Mouse (Mus musculus) left cerebral cortex, postnatal 25 days (tissue): ENCODE data around the gene Smyd3. TPM values are rescaled to one million over a fixed set of nuclear protein-coding genes. Genes with fewer than 3 reads are reported as not detected.
"Not testable (repeated sequence)": the region's sequence is repeated elsewhere in the genome, so short reads cannot be mapped to it uniquely, and the experiment has no call there.

Experiments
- DNase-seq, 2 experiments: peaks; one replicate each; pipeline ENCODE4 v3.0.0; 2022; ENCODE audit warnings: low spot score in 2 of 2, mixed read lengths in 1 of 2
- intact Hi-C: fragments of 180-260 bp; cut with DNase I; formaldehyde crosslinking; loops from one replicate; pipeline ENCODE4 v1.15.1; 2025
- total RNA-seq, 2 experiments: library from RNA; stranded (reverse); gene quantifications; 2 replicates each; pipeline ENCODE4 v1.2.3; 2021

Gene Smyd3
- total RNA-seq, 2 experiments from 2014 or later, result 22.1 to 23.6 TPM

- DNase-seq, result no peak
- intact Hi-C loops, result no loop called here
Measured at GRCm38 (mm10) chr1:179198517-179199200, 319.2 kb downstream of the Smyd3 start.

- DNase-seq, result no peak
- intact Hi-C loops, result no loop called here
Measured at GRCm38 (mm10) chr1:179197821-179198516, 319.9 kb downstream of the Smyd3 start.

- no peak for DNase-seq
- intact Hi-C loops, result no loop called here
Measured at GRCm38 (mm10) chr1:179197156-179197555, 320.7 kb downstream of the Smyd3 start.

DNA sequence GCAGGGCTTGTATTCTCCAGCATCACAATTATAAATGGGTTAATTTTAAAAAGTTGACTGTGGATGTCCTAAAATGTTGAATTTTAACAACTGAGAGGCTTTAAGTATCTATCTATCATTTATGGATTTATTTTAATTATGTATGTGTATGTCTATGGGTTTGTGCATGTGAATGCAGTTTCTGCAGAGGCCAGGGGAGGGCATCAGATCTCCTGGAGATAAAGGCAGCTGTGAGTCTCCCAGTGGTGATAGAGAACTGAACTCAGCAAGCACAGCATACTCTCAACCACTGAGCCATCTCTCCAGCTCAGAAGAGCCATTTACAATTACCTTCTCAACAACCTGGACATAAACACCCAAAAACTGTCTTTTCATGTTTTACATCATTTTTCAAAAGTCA lies 321.4 kb downstream of the Smyd3 start:
- intact Hi-C loops, result no loop called here
- DNase-seq, result no peak

GRCm38 (mm10) chr1:179192781-179193180 lies 325.1 kb downstream of the Smyd3 start:
- intact Hi-C loops, result no loop called here
- no peak for DNase-seq

GRCm38 (mm10) chr1:179190837-179191236 lies 327.0 kb downstream of the Smyd3 start:
- no peak for DNase-seq
- intact Hi-C loops, result no loop called here

DNA sequence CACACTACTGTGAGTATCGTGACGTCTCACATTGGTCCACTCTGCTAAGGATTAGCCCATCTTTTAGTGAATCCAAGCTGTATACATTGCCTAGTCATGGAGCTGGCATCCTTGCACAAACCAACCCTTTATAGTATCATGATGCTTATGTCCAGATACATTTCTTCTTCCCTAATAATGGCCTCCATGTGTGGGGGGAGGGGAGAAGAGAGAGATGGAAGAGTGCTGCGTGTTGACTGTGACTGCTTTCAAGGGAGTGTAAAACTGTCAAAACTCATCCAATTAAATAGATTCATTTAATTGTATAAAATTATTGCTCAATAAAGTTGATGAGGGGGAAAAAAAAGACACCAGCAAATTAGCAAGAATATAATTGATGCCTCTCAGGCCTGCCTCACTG lies 330.7 kb downstream of the Smyd3 start:
- intact Hi-C loops, result no loop called here
- no peak for DNase-seq

DNA sequence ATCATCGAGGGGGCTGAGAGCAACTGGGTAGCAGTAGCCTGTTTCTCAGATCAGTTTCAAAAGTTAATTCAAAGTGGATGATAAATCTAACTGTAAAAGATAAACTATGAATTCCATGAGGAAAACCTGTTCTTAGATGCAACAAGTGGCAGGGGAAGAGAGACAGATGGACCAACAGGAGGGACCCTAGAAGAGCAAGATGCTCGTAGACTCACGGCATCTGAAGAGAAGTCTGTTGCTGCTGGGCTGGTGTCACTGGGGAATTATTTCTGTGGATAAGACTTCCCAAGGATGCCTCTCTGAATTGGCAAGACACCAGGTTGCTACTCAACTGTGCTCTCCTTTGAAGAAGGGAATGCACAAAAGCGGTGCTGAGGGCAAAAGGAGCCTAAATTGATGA lies 333.2 kb downstream of the Smyd3 start:
- intact Hi-C loops, result no loop called here
- peak; percentile 17 to 39 for DNase-seq

DNA sequence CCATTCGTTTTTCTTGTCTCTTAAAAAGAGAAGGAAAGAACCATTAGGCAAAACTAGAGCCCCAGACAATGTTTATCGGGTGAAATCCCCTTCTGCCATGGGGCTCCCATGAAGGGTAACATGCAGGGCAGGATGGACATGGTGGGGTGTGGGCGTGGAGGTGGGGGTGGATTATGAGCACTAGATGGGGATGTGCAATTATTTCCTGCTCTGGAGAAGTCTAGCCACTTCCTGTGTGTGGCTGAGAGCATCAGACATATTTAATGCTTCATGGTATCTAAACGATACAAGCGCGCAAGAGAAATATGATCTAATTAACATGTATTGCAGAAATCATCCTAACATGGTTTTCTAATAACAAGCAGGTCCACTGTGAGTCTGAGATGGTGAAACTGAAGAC lies 334.3 kb downstream of the Smyd3 start:
- intact Hi-C loops, result no loop called here
- no peak for DNase-seq

DNA sequence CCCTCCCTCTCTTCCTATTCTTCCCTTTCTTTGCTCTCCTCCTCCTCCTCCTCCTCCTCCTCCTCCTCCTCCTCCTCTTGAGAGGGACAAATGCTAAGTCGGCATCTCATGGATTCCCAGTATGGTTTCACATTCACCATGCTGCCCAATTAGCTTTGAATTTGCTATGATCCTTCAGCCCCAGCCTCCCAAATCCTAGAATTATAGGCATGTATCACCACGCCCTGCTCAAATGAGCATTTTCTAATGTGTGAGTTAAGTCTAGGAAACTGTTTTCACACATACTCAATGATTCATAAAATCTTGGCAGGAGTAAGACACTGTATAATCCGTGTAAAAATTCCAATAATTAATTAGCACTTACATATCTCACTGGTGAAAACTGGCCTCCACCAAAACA lies 337.3 kb downstream of the Smyd3 start:
- intact Hi-C loops, result no loop called here
- DNase-seq, result no peak

DNA sequence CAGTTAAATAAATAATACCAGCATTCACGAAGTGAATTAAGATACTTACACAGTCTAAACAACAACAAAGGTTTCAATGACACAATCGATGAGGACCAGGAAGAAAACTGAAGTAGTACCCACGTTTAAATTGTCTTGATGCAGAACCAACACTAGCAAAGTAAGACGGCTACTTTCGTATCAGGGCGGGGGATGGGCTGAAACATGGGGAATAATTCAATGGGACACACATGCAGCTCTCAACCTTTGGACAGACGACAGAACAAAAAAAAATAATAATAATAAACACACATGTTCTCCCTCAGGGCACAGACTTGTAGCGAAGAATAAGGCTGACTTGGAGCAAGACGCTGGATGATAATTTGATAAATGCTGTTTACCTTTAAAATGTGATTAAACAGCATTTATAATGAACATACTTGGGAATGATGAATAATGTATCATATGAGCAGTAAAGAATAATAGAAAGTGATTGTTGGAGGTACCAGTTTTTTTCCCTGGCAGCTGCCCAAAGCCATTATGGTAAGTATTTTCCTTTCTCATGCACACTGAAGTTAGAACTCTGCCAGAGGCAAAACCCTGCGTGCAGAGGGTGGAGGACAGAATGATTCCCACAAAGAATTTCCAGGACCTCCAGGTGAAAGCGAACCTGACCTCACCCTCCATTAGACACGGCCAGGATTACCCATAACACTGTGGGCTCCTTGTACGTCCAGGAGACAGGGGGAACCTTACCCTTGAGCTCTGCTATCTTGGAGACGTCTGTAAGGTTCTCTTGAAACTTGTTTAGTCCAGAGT lies 340.8 kb downstream of the Smyd3 start:
- intact Hi-C loops, result no loop called here
- DNase-seq, result no peak

- peak in 1 of 2 experiments; percentile 31 for DNase-seq
- intact Hi-C loops, result no loop called here
Measured at GRCm38 (mm10) chr1:179174241-179174640, 343.6 kb downstream of the Smyd3 start.

GRCm38 (mm10) chr1:179170555-179170954 lies 347.3 kb downstream of the Smyd3 start:
- no peak for DNase-seq
- intact Hi-C loops, result no loop called here

DNA sequence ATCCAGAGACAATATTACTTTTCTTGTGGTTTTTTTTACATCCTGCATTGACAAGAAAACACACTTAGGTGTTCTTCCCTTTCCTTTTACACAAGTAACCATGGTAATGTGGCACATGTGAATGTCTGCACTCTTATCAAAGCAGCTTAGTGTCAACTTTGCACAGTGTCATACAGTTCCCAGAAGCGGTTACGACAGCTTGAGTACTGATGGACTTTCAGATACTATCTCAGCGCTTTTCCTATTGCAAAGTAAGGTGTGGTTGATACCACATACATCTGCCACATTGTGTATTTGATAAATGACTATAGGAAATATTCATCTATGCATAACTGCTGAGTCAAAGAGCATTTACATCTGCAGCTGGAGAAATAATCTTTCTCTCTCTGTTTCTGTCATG lies 348.1 kb downstream of the Smyd3 start:
- intact Hi-C loops, result no loop called here

GRCm38 (mm10) chr1:179169161-179169560 lies 348.7 kb downstream of the Smyd3 start:
- intact Hi-C loops, result no loop called here
- no peak for DNase-seq

More for the DNA sequence above, 348.1 kb downstream of the Smyd3 start:
- no peak for DNase-seq

GRCm38 (mm10) chr1:179164219-179164618 lies 353.6 kb downstream of the Smyd3 start:
- intact Hi-C loops, DNase-seq: not testable (repeated sequence)

DNA sequence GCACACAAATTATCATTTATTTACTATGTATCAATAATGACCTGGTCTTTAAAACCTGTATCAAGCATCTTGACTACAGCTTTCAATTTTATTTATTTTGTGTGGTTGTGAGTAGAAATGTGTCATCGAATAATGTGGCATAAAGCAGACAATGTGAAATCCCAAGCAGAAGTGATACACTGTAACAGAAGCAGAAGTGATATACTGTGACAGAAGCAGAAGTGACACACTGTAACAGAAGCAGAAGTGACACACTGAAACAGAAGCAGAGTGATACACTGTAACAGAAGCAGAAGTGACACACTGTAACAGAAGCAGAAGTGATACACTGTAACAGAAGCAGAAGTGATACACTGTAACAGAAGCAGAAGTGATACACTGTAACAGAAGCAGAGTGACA lies 355.1 kb downstream of the Smyd3 start:
- not testable (repeated sequence) for DNase-seq

GRCm38 (mm10) chr1:179161947-179162346 lies 355.9 kb downstream of the Smyd3 start:
- no peak for DNase-seq
- intact Hi-C loops, result no loop called here

More for the DNA sequence above, 355.1 kb downstream of the Smyd3 start:
- intact Hi-C loops, result not testable (repeated sequence)

GRCm38 (mm10) chr1:179160697-179161096 lies 357.1 kb downstream of the Smyd3 start:
- intact Hi-C loops, result no loop called here
- no peak for DNase-seq

GRCm38 (mm10) chr1:179152376-179152775 lies 365.5 kb downstream of the Smyd3 start:
- intact Hi-C loops, result no loop called here
- no peak for DNase-seq
